Mouse (Mus musculus) forelimb bud, embryonic 11.5 days (tissue): Measurements from ENCODE around the gene Pomgnt1.

ENCODE experiments used
- DNase-seq: peaks from one replicate; pipeline ENCODE4 v3.0.0-alpha.2; 2012; ENCODE audit warnings: low read depth, low spot score

Gene Pomgnt1

DNA sequence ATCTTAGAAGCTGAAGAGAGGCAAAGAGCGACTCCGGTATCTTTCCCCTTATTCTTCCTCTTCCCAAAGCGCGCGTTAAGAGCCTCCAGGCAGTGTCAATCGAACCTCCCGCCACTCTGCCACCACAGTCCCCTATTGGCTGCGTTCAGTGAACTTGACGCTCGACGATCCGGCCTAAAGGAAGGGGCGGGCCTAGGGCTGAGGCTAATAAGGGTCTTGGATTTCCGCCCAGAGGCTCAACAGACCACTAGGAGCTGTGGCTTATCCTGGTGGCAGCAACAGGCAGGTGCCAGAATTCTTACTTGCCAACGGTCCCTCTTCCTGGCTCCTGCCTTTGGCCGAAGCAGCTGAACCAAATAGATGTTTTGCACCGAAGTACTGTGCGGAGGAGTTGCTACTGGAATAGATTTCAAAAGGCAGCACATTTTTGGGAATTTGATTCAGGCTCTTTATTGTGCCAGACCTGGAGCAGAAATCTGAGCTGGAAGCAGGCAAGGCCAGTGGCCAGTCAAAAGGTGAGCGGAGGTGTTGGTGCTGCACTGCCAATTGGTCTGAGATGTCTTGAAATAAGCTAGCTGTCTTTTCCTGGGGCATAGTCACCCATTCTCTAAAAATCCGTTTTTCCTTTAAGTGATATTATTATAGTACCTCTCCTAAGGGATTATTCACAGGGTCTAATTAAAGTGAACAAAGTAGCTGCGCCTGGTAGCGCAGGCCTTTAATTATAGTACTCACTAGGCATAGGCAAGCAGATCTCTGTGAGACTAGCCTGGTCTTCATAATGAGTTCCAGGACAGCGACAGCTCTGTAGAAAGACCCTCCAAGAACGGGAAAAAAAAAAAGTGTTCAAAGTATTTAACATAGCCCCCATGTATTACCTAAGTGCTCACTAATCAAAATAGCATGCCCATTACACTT lies at the start of gene Pomgnt1, which contains the start of gene Rad54l:
Gene Pomgnt1 (plus strand): TSS at position 239 of the 918 bp plus-strand sequence.
Gene Rad54l (minus strand): TSS at position 89 of the 918 bp plus-strand sequence.
- DNase-seq: peak; percentile 95

DNA sequence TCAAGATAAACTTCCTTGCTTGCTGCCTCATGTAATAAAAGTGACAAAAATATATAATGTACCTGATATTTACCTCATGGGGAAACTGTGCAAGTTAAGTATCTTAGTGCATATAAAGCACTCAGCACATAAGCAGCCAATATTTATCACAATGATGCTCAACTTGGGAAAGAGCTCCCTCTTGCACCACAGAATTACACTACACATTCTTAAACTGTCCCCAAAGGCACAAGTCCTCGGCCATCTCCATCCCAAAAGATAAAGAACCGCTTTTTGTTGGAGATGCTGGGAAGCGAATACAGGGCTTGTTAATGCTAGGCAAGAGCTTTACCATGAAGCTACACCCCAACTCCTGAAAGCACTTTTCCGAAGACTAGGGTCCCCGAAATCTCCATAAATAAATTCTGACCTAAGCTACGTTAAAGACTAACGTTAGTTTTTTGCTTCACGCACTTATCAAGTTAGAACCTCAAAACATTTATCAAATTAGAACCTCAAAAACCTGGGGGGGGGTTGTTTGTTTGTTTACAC lies 49.4 kb upstream of the Pomgnt1 start:
- peak; percentile 18 for DNase-seq

DNA sequence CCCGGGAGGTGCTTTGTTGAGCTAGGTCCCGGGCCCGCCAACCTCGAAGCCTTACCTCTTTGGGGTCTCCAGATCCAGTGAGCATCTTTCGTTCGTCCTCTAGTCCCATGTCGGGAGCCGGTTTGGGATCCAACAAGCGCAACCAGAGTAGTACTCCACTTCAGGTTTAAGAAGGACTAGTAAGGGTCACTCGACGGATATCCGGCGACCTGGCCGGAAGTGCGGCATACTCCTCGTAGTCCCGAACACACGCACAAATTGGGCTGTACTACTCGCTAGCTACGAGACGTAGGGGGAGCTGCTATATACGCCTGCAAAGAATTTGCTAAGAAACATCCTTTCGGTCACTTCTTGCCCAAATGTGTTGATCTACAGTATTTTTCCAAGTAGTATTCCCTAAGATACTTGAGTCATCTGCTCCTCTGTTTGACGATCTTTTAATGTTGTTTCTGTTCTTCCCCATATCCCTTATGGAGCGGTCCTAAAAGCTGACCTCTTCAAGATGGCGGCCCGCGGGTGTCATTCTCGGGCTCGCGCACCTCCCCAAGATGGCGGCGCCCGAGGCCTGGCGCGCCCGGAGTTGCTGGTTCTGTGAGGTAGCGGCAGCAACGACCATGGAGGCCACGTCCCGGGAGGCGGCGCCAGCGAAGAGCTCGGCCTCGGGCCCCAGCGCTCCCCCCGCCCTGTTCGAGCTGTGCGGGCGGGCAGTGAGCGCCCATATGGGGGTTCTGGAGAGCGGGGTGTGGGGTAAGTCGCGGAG lies 48.6 kb upstream of the Pomgnt1 start, which contains the start of the genes Uqcrh and Lrrc41:
Gene Uqcrh (minus strand): TSS at position 211 of the 760 bp plus-strand sequence.
Gene Lrrc41 (plus strand): TSS at position 409 of the 760 bp plus-strand sequence.
- peak; percentile 97 for DNase-seq

DNA sequence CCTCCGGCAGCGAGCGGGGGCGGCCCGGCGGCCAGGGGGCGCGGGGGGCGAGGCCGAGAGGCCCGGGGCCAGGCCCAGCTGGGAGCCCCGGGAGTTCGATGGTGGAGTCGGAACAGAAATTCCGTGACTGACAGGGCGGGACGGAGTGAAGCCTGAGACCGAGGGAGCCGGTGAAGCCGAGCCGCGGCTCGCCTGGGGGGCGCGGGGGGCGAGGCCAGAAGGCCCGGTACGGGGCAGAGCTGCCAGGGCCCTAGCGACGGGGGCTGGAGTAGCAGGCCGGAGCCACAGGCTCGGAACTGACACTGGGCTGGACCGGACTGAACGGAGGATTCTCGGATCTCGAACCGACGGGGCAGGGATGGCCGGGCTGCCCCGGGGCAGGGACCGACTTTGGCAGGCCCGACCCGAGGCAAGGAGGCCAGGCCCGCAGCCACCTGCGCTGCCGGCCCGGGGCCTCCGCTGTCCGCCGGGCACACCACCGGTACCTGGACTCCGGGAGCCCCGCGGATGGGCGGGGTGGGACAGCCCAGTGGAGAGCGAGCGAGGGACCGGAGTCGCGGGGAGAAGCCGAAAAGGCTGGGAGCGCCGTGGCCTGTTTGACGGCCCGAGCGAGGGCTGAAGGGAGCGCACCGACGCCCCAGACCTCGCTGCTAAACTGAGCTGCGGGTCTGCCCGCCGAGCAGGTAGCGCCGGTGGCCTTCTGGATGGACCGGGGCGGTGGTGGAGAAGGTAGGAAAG lies 47.8 kb upstream of the Pomgnt1 start:
- peak; percentile 54 for DNase-seq

DNA sequence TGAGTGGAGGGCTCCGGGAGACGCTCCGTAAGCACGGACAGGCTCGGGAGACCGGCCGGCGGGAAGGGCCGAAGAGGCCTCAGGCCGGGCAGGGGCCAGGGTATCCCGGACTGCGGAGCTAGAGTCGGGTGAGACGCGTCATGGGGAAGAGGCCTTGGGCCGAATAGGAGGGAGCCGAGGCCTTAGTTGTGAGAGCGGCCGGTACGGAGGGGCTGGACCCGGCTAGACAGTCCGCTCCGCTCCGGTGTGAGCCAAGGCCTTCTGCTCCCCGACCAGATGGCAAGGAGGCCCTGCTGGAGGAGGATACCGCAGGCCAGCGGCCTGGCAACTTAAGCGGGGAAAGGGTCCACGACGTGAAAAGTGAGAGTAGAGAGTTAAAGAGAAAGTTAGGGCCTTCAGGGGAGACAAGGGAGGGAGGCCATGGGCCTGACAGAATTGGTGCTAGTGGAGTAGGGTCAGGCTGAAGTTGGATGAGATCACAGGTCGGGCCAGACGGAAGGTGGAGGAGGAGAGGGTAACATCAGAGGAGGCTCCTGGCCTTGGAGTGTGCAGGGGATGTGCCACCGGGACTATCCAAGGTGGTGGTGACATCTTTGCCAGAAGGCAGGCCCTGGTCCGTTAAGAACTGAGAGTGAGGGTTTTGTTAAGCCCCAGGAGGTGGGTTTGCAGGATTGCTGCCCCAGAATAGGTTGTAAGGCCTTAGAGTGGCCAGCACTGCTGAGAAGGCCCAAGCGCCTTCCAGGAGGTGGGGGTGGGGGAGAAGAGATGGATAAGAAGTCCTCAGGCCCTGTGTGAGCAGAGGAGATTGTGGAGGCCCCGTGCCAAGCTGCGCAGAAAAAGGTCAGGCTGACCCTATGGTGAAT lies 47.0 kb upstream of the Pomgnt1 start:
- DNase-seq: peak; percentile 21

DNA sequence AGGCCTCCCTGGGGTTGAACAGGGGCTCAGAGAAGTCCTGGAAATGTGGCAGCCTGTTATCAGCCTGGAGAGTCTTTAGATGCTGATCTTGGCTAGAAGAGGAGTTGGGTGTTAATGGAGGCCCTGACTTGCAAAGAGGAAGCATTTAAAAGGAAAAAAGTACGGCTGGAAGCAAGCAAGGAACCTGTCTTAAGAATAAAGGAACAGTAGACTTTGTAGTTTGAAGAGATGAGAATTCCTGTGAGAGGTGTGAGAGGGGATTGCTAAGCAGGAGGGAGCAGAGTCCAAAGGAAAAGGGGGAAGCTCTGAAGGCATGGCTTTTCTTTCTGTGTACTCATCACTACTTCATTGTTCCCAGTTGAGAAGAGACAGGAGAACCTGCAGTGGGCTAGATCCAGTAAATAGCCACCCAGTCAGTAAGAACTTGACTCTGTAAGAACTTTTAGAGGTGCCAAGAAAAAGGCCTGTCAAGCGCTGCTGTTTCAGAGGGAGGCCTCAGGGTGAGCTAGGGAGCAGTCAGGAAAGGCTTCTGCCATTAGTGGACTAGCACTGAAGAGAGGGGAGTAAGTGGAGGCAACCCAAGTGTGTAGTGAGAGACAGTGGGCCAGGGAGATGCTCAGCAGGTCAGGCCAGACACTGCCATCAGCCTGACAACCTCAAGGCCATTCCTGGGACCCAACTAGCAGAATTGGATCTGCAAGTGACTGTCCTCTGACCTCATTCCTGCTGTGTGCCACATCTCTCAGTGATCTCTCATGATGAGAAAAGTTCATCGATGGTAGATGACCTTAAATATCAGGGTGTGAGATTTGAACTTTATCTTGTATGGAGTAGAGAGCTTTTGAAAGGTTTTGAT lies 46.2 kb upstream of the Pomgnt1 start:
- DNase-seq: no peak

DNA sequence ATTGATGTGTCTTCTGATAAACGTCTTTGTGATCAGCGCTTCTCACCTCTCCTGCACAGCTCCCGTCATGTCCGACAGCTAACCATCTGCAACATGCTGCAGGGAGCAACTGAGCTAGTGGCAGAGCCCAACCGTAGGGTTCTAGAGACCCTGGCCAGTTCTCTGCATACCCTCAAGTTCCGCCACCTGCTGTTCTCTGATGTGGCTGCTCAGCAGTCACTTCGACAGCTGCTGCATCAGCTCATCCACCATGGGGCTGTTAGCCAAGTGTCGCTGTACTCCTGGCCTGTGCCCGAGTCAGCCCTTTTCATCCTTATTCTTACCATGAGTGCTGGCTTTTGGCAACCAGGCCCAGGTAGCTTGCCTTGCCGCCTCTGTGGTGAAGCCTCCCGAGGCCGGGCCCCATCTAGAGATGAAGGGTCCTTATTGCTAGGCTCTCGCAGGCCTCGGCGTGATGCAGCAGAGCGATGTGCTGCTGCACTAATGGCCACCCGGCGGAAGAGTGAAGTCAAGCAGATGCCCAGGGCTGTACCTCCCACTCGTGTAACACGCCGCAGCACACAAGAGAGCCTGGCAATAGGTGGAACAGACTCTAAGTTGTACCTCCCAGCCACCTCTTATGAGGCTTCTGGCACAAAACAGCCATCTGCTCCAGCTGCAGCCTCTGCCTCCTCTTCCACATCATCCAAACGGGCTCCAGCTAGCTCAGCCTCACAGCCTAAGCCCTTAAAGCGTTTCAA lies 35.0 kb upstream of the Pomgnt1 start:
- no peak for DNase-seq

DNA sequence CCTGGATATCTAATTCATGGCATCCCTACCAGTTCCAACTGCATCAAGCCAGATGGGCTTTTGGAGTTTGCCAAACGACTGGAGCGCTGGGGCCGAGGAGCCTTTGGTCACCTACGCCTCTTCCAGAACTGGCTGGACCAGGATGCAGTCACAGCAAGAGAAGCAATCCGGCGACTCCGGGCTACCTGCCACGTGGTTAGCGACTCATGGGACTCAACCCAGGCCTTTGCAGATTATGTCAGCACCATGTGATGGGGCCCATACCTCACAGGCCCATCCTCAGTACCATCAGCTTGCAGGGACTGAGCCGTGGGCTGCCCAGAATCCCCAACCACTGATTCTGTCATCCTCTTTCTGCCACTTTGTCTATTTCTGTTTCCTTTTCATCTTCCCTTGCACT lies 27.3 kb upstream of the Pomgnt1 start:
- DNase-seq: no peak

DNA sequence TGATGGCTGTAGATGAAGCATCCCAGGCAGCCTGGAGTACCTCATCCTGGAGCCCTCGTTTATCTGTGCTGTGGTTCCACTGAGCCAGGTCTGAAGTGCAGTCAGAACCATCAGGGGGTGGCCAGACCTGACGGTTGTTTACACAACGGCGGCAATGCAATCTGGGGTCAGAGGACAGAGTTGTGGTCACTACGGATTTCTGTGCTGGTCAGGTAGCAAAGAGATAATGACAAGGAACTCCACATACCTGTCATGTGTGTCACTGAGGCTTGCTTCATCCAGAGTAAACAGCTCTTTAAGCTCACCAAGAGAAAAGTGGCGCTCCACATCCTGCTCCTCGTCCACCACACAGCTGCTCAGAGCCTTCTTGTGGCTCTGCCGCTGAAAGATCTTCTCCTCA lies 26.4 kb upstream of the Pomgnt1 start:
- DNase-seq: no peak

DNA sequence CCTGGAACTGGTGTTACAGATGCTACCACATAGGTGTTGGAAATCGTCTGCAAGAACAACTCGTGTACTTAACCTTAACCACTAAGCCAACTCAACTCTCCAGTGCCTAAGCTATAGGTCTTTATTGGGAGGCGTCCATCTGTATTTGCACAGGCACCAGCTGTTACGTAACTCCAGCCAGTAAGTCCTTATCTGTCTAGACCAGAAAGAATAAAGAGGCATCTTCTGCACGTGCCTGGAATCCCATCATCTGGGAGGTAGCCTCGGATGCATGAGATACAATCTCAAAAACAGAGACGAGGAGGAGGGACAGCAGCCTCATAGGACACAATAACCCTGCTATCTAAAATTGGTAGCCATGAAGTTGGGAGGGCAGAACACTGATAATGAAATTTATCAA lies 22.7 kb upstream of the Pomgnt1 start:
- no peak for DNase-seq

DNA sequence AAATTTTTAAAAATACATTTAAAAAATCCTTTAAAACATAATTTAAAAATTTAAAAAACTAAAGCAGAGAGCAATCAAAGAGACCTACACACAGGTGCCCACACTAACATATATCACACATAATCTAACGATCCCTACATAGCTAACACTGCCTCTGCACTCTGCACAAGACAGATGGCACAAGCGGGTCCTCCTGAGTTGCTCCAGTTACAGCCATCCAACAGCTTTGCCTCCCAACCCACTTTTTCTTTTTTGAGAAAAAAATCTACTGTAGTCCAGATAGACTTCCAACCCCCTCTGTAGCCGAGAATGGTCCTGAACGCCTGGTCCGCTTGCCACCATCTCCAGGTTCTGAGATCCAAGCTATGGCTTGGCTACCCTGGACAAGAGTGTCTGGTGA lies 18.4 kb upstream of the Pomgnt1 start:
- no peak for DNase-seq

DNA sequence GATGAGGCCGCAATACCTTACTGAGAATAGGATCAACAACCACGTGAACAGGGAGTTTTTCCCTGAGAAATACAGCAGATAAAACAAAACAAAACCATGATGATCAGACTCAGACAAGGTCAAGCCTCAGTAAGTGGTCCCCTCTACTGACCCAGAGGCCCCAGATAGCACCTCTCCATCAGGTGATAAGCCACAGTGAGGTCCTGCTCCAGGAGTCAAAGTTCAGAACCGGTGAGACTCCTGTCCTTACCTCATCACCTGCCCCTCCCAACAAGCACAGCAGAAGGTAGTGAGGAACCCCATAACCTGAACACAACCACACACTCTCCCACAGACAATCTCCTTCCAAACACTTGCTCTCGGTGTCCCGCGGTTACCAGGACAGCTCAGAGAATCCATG lies 12.9 kb upstream of the Pomgnt1 start:
- DNase-seq: no peak

DNA sequence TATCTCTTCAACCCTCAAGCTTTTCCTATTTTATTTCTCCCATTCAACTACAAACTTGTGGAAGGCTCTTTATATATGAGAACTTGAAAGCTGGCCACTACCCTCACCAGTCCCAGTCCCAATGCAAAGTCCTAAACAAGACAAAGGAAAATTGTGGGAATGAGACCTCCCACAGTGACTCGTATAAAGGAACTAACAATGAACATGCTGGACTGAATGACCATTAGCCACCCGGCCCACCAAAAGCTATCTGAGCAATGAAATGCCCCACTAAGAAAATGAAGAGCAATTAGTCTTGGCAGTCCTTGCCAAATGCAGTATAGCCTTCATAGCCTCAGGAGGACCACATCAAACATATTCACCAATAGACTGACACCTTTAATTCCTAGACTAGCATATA lies 12.2 kb upstream of the Pomgnt1 start:
- DNase-seq: no peak

DNA sequence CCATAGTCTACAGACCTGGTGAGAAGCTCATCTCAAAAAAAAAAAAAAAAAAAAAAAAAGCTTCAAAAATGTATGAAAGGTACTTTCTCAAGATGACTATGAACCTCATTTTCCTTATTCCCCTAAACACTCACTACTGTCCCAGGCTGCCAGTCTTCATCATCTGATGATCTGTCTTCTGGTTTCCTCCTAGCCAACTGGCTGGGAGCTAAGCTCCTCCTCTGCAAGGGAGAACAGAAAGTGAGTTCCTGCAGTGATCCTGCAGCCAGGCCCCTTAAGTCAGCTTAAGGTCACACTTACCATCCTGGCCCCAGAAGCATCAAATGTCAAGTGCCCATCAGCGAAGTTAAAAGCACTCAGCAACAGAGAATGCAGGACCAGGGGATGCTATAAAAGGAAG lies 878 bp upstream of the Pomgnt1 start:
- no peak for DNase-seq

DNA sequence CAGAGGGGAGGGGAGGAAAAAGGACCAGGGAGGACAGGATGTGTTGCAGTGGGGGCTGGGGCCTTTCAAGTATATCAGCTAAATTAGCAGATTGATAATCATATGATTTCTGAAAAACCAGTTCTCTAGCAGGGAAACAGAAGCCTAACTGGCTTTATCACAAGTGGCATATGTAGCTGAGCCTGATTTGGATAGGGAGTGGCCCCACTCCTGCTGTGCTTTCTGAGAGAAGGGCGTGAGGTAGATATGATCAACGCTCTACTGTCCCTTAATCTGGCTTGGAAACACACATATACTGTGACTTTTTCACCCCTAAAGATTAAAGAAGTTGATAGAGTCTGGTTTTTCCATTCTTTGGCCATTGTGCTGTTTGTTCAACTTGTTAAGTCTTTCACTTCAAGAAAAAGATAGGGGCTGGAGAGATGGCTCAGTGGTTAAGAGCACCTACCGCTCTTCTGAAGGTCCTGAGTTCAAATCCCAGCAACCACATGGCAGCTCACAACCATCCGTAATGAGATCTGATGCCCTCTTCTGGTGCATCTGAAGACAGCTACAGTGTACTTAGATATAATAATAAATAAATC lies 2.3 kb downstream of the Pomgnt1 start:
- DNase-seq: no peak

DNA sequence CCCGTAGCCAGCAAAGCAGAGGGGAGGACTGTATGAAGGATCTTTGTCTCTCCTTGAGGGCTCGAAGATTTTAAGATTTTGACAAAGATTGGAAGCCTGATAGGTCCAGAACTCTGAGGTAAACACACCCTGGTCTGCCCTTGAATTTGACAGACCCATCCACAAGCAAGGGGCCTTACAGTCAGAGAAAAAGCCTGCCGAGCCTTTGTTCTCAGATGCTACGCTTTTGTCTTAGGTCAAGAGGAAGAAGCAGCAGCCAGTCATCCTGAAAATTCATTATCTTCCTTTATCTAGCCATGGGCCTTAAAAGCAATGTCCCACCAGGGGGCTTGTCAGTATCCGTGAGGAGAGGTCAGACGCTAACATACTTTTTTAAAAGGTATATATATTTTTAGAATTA lies 4.3 kb downstream of the Pomgnt1 start:
- DNase-seq: no peak

DNA sequence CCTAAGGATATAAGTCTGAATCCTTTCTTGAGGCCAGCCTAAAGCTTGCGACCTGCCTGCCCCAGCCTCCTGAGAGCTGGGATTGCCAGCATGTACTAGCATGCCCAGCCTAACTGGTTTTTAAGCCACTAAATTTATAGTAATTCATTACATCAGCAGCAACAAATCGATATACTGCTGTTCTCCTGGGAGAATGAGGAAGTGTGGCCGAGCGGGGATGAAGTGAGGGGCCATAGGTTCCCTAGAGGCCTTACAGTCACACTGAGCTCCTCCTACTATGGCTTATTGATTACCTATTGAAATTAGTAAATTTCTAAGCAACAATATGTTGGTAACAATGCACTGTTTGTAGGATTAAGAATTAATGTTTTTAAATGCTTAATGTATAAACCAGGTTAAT lies 9.5 kb downstream of the Pomgnt1 start:
- DNase-seq: no peak

DNA sequence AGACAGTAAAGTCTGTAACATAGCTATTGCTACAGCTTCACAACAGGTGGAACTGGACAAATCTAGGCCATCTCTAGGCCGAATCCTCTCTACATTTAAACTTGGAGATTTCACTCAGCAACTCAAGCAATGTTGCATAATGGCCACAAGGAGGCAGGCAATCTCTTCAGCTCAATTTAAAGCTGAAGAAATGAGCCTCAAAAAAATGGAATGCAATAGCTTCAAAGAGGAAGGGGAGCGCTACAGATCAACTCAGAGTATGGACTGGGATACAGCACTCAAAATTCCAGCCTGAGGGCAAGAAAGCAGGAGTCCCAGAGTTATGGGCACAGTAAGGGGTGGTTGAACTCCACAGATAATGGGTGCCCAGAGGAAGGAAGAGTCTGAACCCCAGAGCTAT lies 11.3 kb downstream of the Pomgnt1 start:
- DNase-seq: peak; percentile 49
